Mouse (Mus musculus): ENCODE measurements around the gene Cyb561. TPM values are rescaled to one million over a fixed set of nuclear protein-coding genes. Genes with fewer than 3 reads are reported as not detected.

Cyb561 gene
- polyA plus RNA-seq, 1 experiment: 21.4 TPM

GRCm38 (mm10) chr11:105959355-105959754, 6.2 kb upstream of the Cyb561 start:
- Histone ChIP-seq H3K9ac (ENCODE audit: low read depth, poor library complexity, severe bottlenecking) (peak overlapping the region; percentile 7; the same call in 1 of the 2 replicates), H3K9me3 (replicated peaks; ENCODE audit: control insufficient read depth, insufficient read depth, low read length, poor library complexity, severe bottlenecking) (no peaks in the 10 kb centered on the region), H3K4me1 (ENCODE audit: control insufficient read depth, insufficient read depth, low read length) (no peaks in the 10 kb centered on the region), H3K36me3 (ENCODE audit: control insufficient read depth, insufficient read depth, low read length, poor library complexity, severe bottlenecking) (no peaks in the 10 kb centered on the region), H3K27ac (ENCODE audit: insufficient read depth, low read length) (no peak overlapping the region), H3K4me3 (ENCODE audit: low read depth, low read length) (peak overlapping the region; percentile 8), H3K27me3 (ENCODE audit: control insufficient read depth, insufficient read depth, low read length, poor library complexity, severe bottlenecking) (no peaks in the 10 kb centered on the region)
- TF ChIP-seq POLR2A (IDR thresholded peaks at IDR 0.05; ENCODE audit: insufficient read depth, low read length) (no peak), EP300 (IDR thresholded peaks at IDR 0.05; ENCODE audit: insufficient read depth, low read depth, low read length) (no peak), CTCF (IDR thresholded peaks at IDR 0.05; ENCODE audit: low read depth, low read length) (no peak)

- TF ChIP-seq EP300 (IDR thresholded peaks at IDR 0.05; ENCODE audit: insufficient read depth, low read depth, low read length) (no peak), POLR2A (IDR thresholded peaks at IDR 0.05; ENCODE audit: insufficient read depth, low read length) (no peak), CTCF (IDR thresholded peaks at IDR 0.05; ENCODE audit: low read depth, low read length) (no peak)
- Histone ChIP-seq H3K4me3 (ENCODE audit: low read depth, low read length) (no peak overlapping the region), H3K27me3 (ENCODE audit: control insufficient read depth, insufficient read depth, low read length, poor library complexity, severe bottlenecking) (no peaks in the 10 kb centered on the region)
These were observed 5.4 kb upstream of the Cyb561 start for GRCm38 (mm10) chr11:105958566-105958965.

DNA sequence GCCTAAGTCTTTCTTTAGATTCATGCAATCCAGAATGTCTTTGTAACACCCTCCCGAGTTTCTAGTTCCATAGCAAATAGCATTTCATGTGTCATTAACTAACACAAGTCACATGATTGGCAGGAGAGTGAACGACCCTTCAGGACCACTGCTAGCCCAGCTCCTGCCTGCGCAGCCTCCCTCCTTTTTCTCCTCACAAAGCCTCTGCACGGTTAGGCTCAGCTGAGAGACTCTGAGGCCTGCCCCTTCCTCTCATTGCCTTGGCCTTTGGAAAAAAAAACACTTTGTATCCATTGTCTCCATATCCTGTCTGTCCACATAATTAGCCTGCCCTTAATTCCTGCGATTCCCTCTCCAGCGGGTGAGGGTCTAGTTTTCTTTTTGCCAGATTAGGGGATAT, 4.4 kb upstream of the Cyb561 start:
- no peak overlapping the region for H3K27ac ChIP-seq (ENCODE audit: insufficient read depth, low read length)
- H3K36me3 ChIP-seq (ENCODE audit: control insufficient read depth, insufficient read depth, low read length, poor library complexity, severe bottlenecking): no peaks in the 10 kb centered on the region
- TF ChIP-seq POLR2A (IDR thresholded peaks at IDR 0.05; ENCODE audit: insufficient read depth, low read length): no peak

More at GRCm38 (mm10) chr11:105958566-105958965, 5.4 kb upstream of the Cyb561 start:
- Histone ChIP-seq H3K9me3 (replicated peaks; ENCODE audit: control insufficient read depth, insufficient read depth, low read length, poor library complexity, severe bottlenecking) (no peaks in the 10 kb centered on the region), H3K4me1 (ENCODE audit: control insufficient read depth, insufficient read depth, low read length) (no peaks in the 10 kb centered on the region), H3K27ac (ENCODE audit: insufficient read depth, low read length) (no peak overlapping the region), H3K9ac (ENCODE audit: low read depth, poor library complexity, severe bottlenecking) (no peak overlapping the region), H3K36me3 (ENCODE audit: control insufficient read depth, insufficient read depth, low read length, poor library complexity, severe bottlenecking) (no peaks in the 10 kb centered on the region)

GRCm38 (mm10) chr11:105955815-105956430, 2.8 kb upstream of the Cyb561 start:
- H3K36me3 ChIP-seq (ENCODE audit: control insufficient read depth, insufficient read depth, low read length, poor library complexity, severe bottlenecking): no peaks in the 10 kb centered on the region
- TF ChIP-seq POLR2A (IDR thresholded peaks at IDR 0.05; ENCODE audit: insufficient read depth, low read length) (peak; percentile 71), CTCF (IDR thresholded peaks at IDR 0.05; ENCODE audit: low read depth, low read length) (no peak), EP300 (IDR thresholded peaks at IDR 0.05; ENCODE audit: insufficient read depth, low read depth, low read length) (no peak)
- no peaks in the 10 kb centered on the region for H3K27me3 ChIP-seq (ENCODE audit: control insufficient read depth, insufficient read depth, low read length, poor library complexity, severe bottlenecking)
- H3K4me1 ChIP-seq (ENCODE audit: control insufficient read depth, insufficient read depth, low read length): peaks cover 17% of the 10 kb centered on the region
- H3K4me3 ChIP-seq (ENCODE audit: low read depth, low read length): peak overlapping the region; percentile 71
- peak overlapping the region; percentile 51 for H3K9ac ChIP-seq (ENCODE audit: low read depth, poor library complexity, severe bottlenecking)
- peak overlapping the region; percentile 38 for H3K27ac ChIP-seq (ENCODE audit: insufficient read depth, low read length)
- H3K9me3 ChIP-seq (replicated peaks; ENCODE audit: control insufficient read depth, insufficient read depth, low read length, poor library complexity, severe bottlenecking): no peaks in the 10 kb centered on the region

More for the DNA sequence above, 4.4 kb upstream of the Cyb561 start:
- Histone ChIP-seq H3K27me3 (ENCODE audit: control insufficient read depth, insufficient read depth, low read length, poor library complexity, severe bottlenecking) (no peaks in the 10 kb centered on the region), H3K9ac (ENCODE audit: low read depth, poor library complexity, severe bottlenecking) (no peak overlapping the region), H3K4me1 (ENCODE audit: control insufficient read depth, insufficient read depth, low read length) (peaks cover 10% of the 10 kb centered on the region), H3K9me3 (replicated peaks; ENCODE audit: control insufficient read depth, insufficient read depth, low read length, poor library complexity, severe bottlenecking) (no peaks in the 10 kb centered on the region), H3K4me3 (ENCODE audit: low read depth, low read length) (no peak overlapping the region)

GRCm38 (mm10) chr11:105953402-105953801, 266 bp upstream of the Cyb561 start:
- Histone ChIP-seq H3K9me3 (replicated peaks; ENCODE audit: control insufficient read depth, insufficient read depth, low read length, poor library complexity, severe bottlenecking) (no peaks in the 10 kb centered on the region), H3K4me3 (ENCODE audit: low read depth, low read length) (no peak overlapping the region), H3K27me3 (ENCODE audit: control insufficient read depth, insufficient read depth, low read length, poor library complexity, severe bottlenecking) (no peaks in the 10 kb centered on the region), H3K9ac (ENCODE audit: low read depth, poor library complexity, severe bottlenecking) (no peak overlapping the region), H3K27ac (ENCODE audit: insufficient read depth, low read length) (no peak overlapping the region), H3K36me3 (ENCODE audit: control insufficient read depth, insufficient read depth, low read length, poor library complexity, severe bottlenecking) (no peaks in the 10 kb centered on the region), H3K4me1 (ENCODE audit: control insufficient read depth, insufficient read depth, low read length) (peaks cover 19% of the 10 kb centered on the region)
- no peak for TF ChIP-seq POLR2A (IDR thresholded peaks at IDR 0.05; ENCODE audit: insufficient read depth, low read length)
- TF ChIP-seq EP300 (IDR thresholded peaks at IDR 0.05; ENCODE audit: insufficient read depth, low read depth, low read length): no peak

- H3K4me3 ChIP-seq (ENCODE audit: low read depth, low read length): no peak overlapping the region
- no peak for TF ChIP-seq CTCF (IDR thresholded peaks at IDR 0.05; ENCODE audit: low read depth, low read length)
- TF ChIP-seq POLR2A (IDR thresholded peaks at IDR 0.05; ENCODE audit: insufficient read depth, low read length): no peak
- no peak for TF ChIP-seq EP300 (IDR thresholded peaks at IDR 0.05; ENCODE audit: insufficient read depth, low read depth, low read length)
- no peaks in the 10 kb centered on the region for H3K36me3 ChIP-seq (ENCODE audit: control insufficient read depth, insufficient read depth, low read length, poor library complexity, severe bottlenecking)
- peaks cover 19% of the 10 kb centered on the region for H3K4me1 ChIP-seq (ENCODE audit: control insufficient read depth, insufficient read depth, low read length)
- H3K9me3 ChIP-seq (replicated peaks; ENCODE audit: control insufficient read depth, insufficient read depth, low read length, poor library complexity, severe bottlenecking): no peaks in the 10 kb centered on the region
- no peaks in the 10 kb centered on the region for H3K27me3 ChIP-seq (ENCODE audit: control insufficient read depth, insufficient read depth, low read length, poor library complexity, severe bottlenecking)
- H3K9ac ChIP-seq (ENCODE audit: low read depth, poor library complexity, severe bottlenecking): no peak overlapping the region
- H3K27ac ChIP-seq (ENCODE audit: insufficient read depth, low read length): no peak overlapping the region
These were observed 1.0 kb downstream of the Cyb561 start for GRCm38 (mm10) chr11:105952111-105952510.

All from ES-Bruce4 (cell line).